Mouse (Mus musculus): ENCODE results near the gene Cdkal1. TPM values are rescaled to one million over a fixed set of nuclear protein-coding genes. Genes with fewer than 3 reads are reported as not detected.

The Cdkal1 gene
- polyA plus RNA-seq, 1 experiment: 5.1 TPM

- no peak for TF ChIP-seq MYOD1 (IDR thresholded peaks at IDR 0.05; ENCODE audit: control insufficient read depth, insufficient read length, low read depth)
- no peak for TF ChIP-seq MYOG (IDR thresholded peaks at IDR 0.05; ENCODE audit: control insufficient read depth, extremely low read depth, insufficient read length)
- no peak for TF ChIP-seq MAX (IDR thresholded peaks at IDR 0.05)
- TF ChIP-seq USF1 (IDR thresholded peaks at IDR 0.05; ENCODE audit: low read depth): no peak
- TF ChIP-seq CEBPB (IDR thresholded peaks at IDR 0.05; ENCODE audit: low read depth): no peak
- TF ChIP-seq CTCF (IDR thresholded peaks at IDR 0.05; ENCODE audit: control insufficient read depth, insufficient read depth, insufficient read length): no peak
- no peak for TF ChIP-seq FOSL1 (IDR thresholded peaks at IDR 0.05; ENCODE audit: insufficient read depth, low read length, poor library complexity, severe bottlenecking)
- Histone ChIP-seq H3K79me3 (ENCODE audit: low read depth) (no peaks in the 10 kb centered on the region), H3K27me3 (ENCODE audit: control insufficient read depth, insufficient read depth, insufficient read length) (no peaks in the 10 kb centered on the region), H3K4me3 (ENCODE audit: insufficient read depth, poor library complexity, severe bottlenecking) (no peak overlapping the region), H3K79me2 (ENCODE audit: control insufficient read depth, insufficient read depth) (no peaks in the 10 kb centered on the region), H3ac (ENCODE audit: control insufficient read depth, insufficient read length, low read depth) (no peak overlapping the region), H3K36me3 (ENCODE audit: control insufficient read depth, insufficient read depth) (no peaks in the 10 kb centered on the region)
Measured at GRCm38 (mm10) chr13:29514071-29514470, 341.4 kb downstream of the Cdkal1 start.

GRCm38 (mm10) chr13:29504861-29505568 lies 350.5 kb downstream of the Cdkal1 start:
- no peaks in the 10 kb centered on the region for H3K79me3 ChIP-seq (ENCODE audit: low read depth)
- H3K4me3 ChIP-seq (ENCODE audit: insufficient read depth, poor library complexity, severe bottlenecking): no peak overlapping the region
- TF ChIP-seq MAX (IDR thresholded peaks at IDR 0.05) (no peak), CTCF (IDR thresholded peaks at IDR 0.05; ENCODE audit: control insufficient read depth, insufficient read depth, insufficient read length) (no peak), MYOD1 (IDR thresholded peaks at IDR 0.05; ENCODE audit: control insufficient read depth, insufficient read length, low read depth) (peak; percentile 40), MYOG (IDR thresholded peaks at IDR 0.05; ENCODE audit: control insufficient read depth, extremely low read depth, insufficient read length) (no peak)
- no peaks in the 10 kb centered on the region for H3K27me3 ChIP-seq (ENCODE audit: control insufficient read depth, insufficient read depth, insufficient read length)
- H3K36me3 ChIP-seq (ENCODE audit: control insufficient read depth, insufficient read depth): no peaks in the 10 kb centered on the region
- no peak overlapping the region for H3ac ChIP-seq (ENCODE audit: control insufficient read depth, insufficient read length, low read depth)
- H3K79me2 ChIP-seq (ENCODE audit: control insufficient read depth, insufficient read depth): no peaks in the 10 kb centered on the region

GRCm38 (mm10) chr13:29503147-29504044 lies 352.1 kb downstream of the Cdkal1 start:
- no peaks in the 10 kb centered on the region for H3K36me3 ChIP-seq (ENCODE audit: control insufficient read depth, insufficient read depth)
- no peaks in the 10 kb centered on the region for H3K79me3 ChIP-seq (ENCODE audit: low read depth)
- H3K27me3 ChIP-seq (ENCODE audit: control insufficient read depth, insufficient read depth, insufficient read length): no peaks in the 10 kb centered on the region
- no peak overlapping the region for H3ac ChIP-seq (ENCODE audit: control insufficient read depth, insufficient read length, low read depth)
- TF ChIP-seq MYOG (IDR thresholded peaks at IDR 0.05; ENCODE audit: control insufficient read depth, extremely low read depth, insufficient read length) (no peak), USF1 (IDR thresholded peaks at IDR 0.05; ENCODE audit: low read depth) (peak; percentile 28)
- no peaks in the 10 kb centered on the region for H3K79me2 ChIP-seq (ENCODE audit: control insufficient read depth, insufficient read depth)
- no peak overlapping the region for H3K4me3 ChIP-seq (ENCODE audit: insufficient read depth, poor library complexity, severe bottlenecking)

DNA sequence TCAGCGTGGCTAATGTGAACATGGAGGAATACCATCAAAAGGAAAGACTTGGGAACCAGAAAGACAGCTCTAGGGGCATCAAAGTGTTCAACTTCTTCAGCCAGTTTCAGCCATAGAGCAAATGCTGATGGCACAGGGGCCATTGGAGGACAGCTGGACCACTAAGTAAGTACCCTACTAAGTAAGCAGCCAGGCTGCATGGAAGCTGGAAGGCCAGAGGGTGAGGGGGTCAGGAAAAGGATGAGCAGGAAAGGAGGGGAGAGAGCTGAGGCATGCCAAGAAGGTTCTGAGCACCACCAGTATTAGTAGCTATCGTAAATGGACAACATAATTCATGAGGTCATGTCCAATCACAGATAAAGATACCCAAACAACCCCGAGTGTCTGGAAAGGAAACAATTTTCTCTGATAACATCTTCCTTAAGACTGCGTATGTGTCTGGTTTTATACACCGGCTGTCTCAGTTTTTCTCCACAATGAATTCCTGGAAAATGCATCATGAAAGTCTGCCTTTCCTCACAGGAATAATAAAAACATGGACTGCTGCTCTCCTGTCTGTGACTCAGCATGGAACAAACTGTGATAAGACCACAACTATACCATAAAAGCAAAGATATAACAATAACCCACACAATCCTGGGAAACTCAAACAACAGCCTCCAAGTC lies 352.9 kb downstream of the Cdkal1 start:
- TF ChIP-seq MYOD1 (IDR thresholded peaks at IDR 0.05; ENCODE audit: control insufficient read depth, insufficient read length, low read depth) (peak; percentile 69), USF1 (IDR thresholded peaks at IDR 0.05; ENCODE audit: low read depth) (no peak), CEBPB (IDR thresholded peaks at IDR 0.05; ENCODE audit: low read depth) (no peak), MAX (IDR thresholded peaks at IDR 0.05) (no peak), FOSL1 (IDR thresholded peaks at IDR 0.05; ENCODE audit: insufficient read depth, low read length, poor library complexity, severe bottlenecking) (peak; percentile 78)
- Histone ChIP-seq H3K36me3 (ENCODE audit: control insufficient read depth, insufficient read depth) (no peaks in the 10 kb centered on the region), H3K4me3 (ENCODE audit: insufficient read depth, poor library complexity, severe bottlenecking) (no peak overlapping the region), H3K79me2 (ENCODE audit: control insufficient read depth, insufficient read depth) (no peaks in the 10 kb centered on the region), H3ac (ENCODE audit: control insufficient read depth, insufficient read length, low read depth) (no peak overlapping the region), H3K79me3 (ENCODE audit: low read depth) (no peaks in the 10 kb centered on the region), H3K27me3 (ENCODE audit: control insufficient read depth, insufficient read depth, insufficient read length) (no peaks in the 10 kb centered on the region)

DNA sequence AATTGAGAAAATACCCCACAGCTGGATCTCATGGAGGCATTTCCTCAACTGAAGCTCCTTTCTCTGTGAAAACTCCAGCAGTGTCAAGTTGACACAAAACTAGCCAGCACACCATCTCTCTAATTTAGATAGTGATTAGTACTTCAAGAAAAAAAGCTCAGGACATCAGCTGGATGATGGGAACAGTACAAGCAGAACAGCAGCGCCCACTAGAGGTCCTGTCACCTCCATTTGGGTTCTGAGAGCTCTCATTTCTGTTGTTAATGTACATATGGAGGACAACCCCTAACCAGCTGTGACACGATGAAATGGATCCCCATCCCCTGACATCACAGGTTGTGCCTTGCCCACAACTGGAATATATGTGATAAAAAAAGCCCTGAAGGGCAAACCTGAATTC lies 354.3 kb downstream of the Cdkal1 start:
- H3ac ChIP-seq (ENCODE audit: control insufficient read depth, insufficient read length, low read depth): no peak overlapping the region
- no peaks in the 10 kb centered on the region for H3K79me2 ChIP-seq (ENCODE audit: control insufficient read depth, insufficient read depth)
- H3K79me3 ChIP-seq (ENCODE audit: low read depth): no peaks in the 10 kb centered on the region
- H3K36me3 ChIP-seq (ENCODE audit: control insufficient read depth, insufficient read depth): no peaks in the 10 kb centered on the region
- H3K27me3 ChIP-seq (ENCODE audit: control insufficient read depth, insufficient read depth, insufficient read length): no peaks in the 10 kb centered on the region
- TF ChIP-seq FOSL1 (IDR thresholded peaks at IDR 0.05; ENCODE audit: insufficient read depth, low read length, poor library complexity, severe bottlenecking) (no peak), MAX (IDR thresholded peaks at IDR 0.05) (no peak), USF1 (IDR thresholded peaks at IDR 0.05; ENCODE audit: low read depth) (no peak), MYOD1 (IDR thresholded peaks at IDR 0.05; ENCODE audit: control insufficient read depth, insufficient read length, low read depth) (no peak), CEBPB (IDR thresholded peaks at IDR 0.05; ENCODE audit: low read depth) (no peak), CTCF (IDR thresholded peaks at IDR 0.05; ENCODE audit: control insufficient read depth, insufficient read depth, insufficient read length) (no peak), MYOG (IDR thresholded peaks at IDR 0.05; ENCODE audit: control insufficient read depth, extremely low read depth, insufficient read length) (no peak)
- no peak overlapping the region for H3K4me3 ChIP-seq (ENCODE audit: insufficient read depth, poor library complexity, severe bottlenecking)
